Mouse (Mus musculus) ovary, postnatal 10 days (tissue): ENCODE results near the gene Spsb4.
"Not testable (repeated sequence)": the region's sequence is repeated elsewhere in the genome, so short reads cannot be mapped to it uniquely, and the experiment has no call there.

ENCODE experiments used
- DNase-seq: peaks from one replicate; pipeline ENCODE4 v3.0.0; 2022; ENCODE audit warnings: low spot score

The Spsb4 gene

GRCm38 (mm10) chr9:96953443-96953842 lies 65.2 kb downstream of the Spsb4 start:
- DNase-seq: no peak

GRCm38 (mm10) chr9:96952310-96952975 lies 66.2 kb downstream of the Spsb4 start:
- DNase-seq: no peak

GRCm38 (mm10) chr9:96949551-96949950 lies 69.1 kb downstream of the Spsb4 start:
- DNase-seq: no peak

GRCm38 (mm10) chr9:96948546-96948945 lies 70.1 kb downstream of the Spsb4 start:
- DNase-seq: no peak

GRCm38 (mm10) chr9:96947171-96947570 lies 71.5 kb downstream of the Spsb4 start:
- no peak for DNase-seq

GRCm38 (mm10) chr9:96944517-96944916 lies 74.1 kb downstream of the Spsb4 start:
- DNase-seq: no peak

- no peak for DNase-seq
Observed at GRCm38 (mm10) chr9:96942975-96943374, 75.7 kb downstream of the Spsb4 start.

- no peak for DNase-seq
Observed at GRCm38 (mm10) chr9:96938887-96939286, 79.8 kb downstream of the Spsb4 start.

- DNase-seq: not testable (repeated sequence)
Observed at GRCm38 (mm10) chr9:96936427-96936826, 82.2 kb downstream of the Spsb4 start.

GRCm38 (mm10) chr9:96935556-96936300 lies 82.9 kb downstream of the Spsb4 start:
- no peak for DNase-seq

- no peak for DNase-seq
Observed at GRCm38 (mm10) chr9:96934816-96935215, 83.8 kb downstream of the Spsb4 start.

GRCm38 (mm10) chr9:96932751-96933150 lies 85.9 kb downstream of the Spsb4 start:
- DNase-seq: no peak

GRCm38 (mm10) chr9:96923577-96924316 lies 94.9 kb downstream of the Spsb4 start:
- no peak for DNase-seq

GRCm38 (mm10) chr9:96923119-96923518 lies 95.5 kb downstream of the Spsb4 start:
- no peak for DNase-seq

GRCm38 (mm10) chr9:96916620-96917538 lies 101.8 kb downstream of the Spsb4 start:
- peak; percentile 95 for DNase-seq

- DNase-seq: no peak
Observed at GRCm38 (mm10) chr9:96916076-96916475, 102.6 kb downstream of the Spsb4 start.

- no peak for DNase-seq
Observed at GRCm38 (mm10) chr9:96914851-96915250, 103.8 kb downstream of the Spsb4 start.

- no peak for DNase-seq
Observed at GRCm38 (mm10) chr9:96914005-96914404, 104.6 kb downstream of the Spsb4 start.

GRCm38 (mm10) chr9:96909503-96909902 lies 109.1 kb downstream of the Spsb4 start:
- DNase-seq: no peak

- DNase-seq: no peak
Observed at GRCm38 (mm10) chr9:96908737-96909136, 109.9 kb downstream of the Spsb4 start.
